Comparison of ENCODE assay signal across 10 mouse cellular contexts in genomic region chr2:156289552-156290160, GRCm38 (mm10). TPM values are rescaled to one million over a fixed set of nuclear protein-coding genes. Genes with fewer than 3 reads are reported as not detected.
A peak's percentile ranks its signal among the peaks of the same experiment; 100 is the strongest.
DNase-seq lines count a peak whose midpoint lies in the region; ATAC-seq and TF ChIP-seq lines count a peak whose summit lies in the region.
"Had no signal": no experiment of that assay in that cellular context is flagged by ENCODE, and none has a peak within 500 bp of the region (broad histone marks: within the 10 kb centered on the region; RNA-seq: fewer than 3 reads in every experiment).

No protein-coding gene starts in this region.

- no peaks in the 10 kb centered on the region for H3K9me3 ChIP-seq in midbrain, embryonic 16.5 days (replicated peaks; ENCODE audit: control insufficient read depth, low read length, poor library complexity, severe bottlenecking)

- no peak overlapping the region for H3K4me2 ChIP-seq in midbrain, embryonic 16.5 days (ENCODE audit: low read length)

- ATAC-seq in midbrain, embryonic 16.5 days = no peak

- H3K4me1 ChIP-seq in kidney, adult 2 months (ENCODE audit: control insufficient read depth, insufficient read depth, low read length) = peaks cover 16% of the 10 kb centered on the region
- H3K4me1 ChIP-seq in midbrain, embryonic 16.5 days (ENCODE audit: control insufficient read depth, insufficient read depth, low read length) = no peaks in the 10 kb centered on the region

- DNase-seq in adrenal gland, adult 2 months = peak; percentile 36
- DNase-seq in adrenal gland, postnatal 4 days (ENCODE audit: low spot score in 2 of 2) = no peak
- peak; percentile 56 for DNase-seq in kidney, adult 2 months
- no peak for DNase-seq in kidney, adult 8-10 months
- DNase-seq in Muller cell, postnatal 12 days (ENCODE audit: inconsistent ontology term) = peak; percentile 29
- peak; percentile 72 for DNase-seq in cerebellum, adult 8-10 months
- DNase-seq in gastrocnemius, postnatal 10 days = no peak
- DNase-seq: embryo, embryonic 11 days had no signal

- no peak for TF ChIP-seq POLR2A in kidney, adult 2 months (IDR thresholded peaks at IDR 0.05; ENCODE audit: low read depth, low read length)

- H3K4me3 ChIP-seq in kidney, adult 2 months (ENCODE audit: insufficient read depth, low read depth, low read length) = no peak overlapping the region
- H3K4me3 ChIP-seq in midbrain, embryonic 16.5 days (ENCODE audit: low read depth, low read length) = no peak overlapping the region
- H3K4me3 ChIP-seq: myocyte had no signal

- H3K36me3 ChIP-seq in kidney, adult 2 months (ENCODE audit: control insufficient read depth, insufficient read depth, low read length) = no peaks in the 10 kb centered on the region; the same call in 1 of the 2 replicates
- peaks cover 13% of the 10 kb centered on the region; the same call in 1 of the 2 replicates for H3K36me3 ChIP-seq in midbrain, embryonic 16.5 days (ENCODE audit: control insufficient read depth, insufficient read depth, low read length)

- no peak for TF ChIP-seq CTCF in kidney, adult 2 months (conservative IDR thresholded peaks at IDR 0.05; ENCODE audit: insufficient read depth, insufficient read length, low read depth, low read length)

- no peaks in the 10 kb centered on the region for H3K27me3 ChIP-seq in kidney, adult 2 months (replicated peaks; ENCODE audit: control insufficient read depth, insufficient read depth, low read length)
- H3K27me3 ChIP-seq in midbrain, embryonic 16.5 days (ENCODE audit: control insufficient read depth, insufficient read depth, low read depth, low read length) = no peaks in the 10 kb centered on the region

- H3K27ac ChIP-seq in kidney, adult 2 months (ENCODE audit: insufficient read depth, low read depth, low read length) = peak overlapping the region; percentile 68
- no peak overlapping the region for H3K27ac ChIP-seq in midbrain, embryonic 16.5 days (ENCODE audit: low read length)

- H3K9ac ChIP-seq in midbrain, embryonic 16.5 days (ENCODE audit: low read depth, low read length) = no peak overlapping the region

- 44% methylated on average over 2 of the region's 2 CpGs for WGBS in kidney, adult 2 months
- WGBS in midbrain, embryonic 16.5 days = 75% methylated on average over 2 of the region's 2 CpGs

RNA-seq across cellular contexts. Expression of gene Cnbd2, which starts 22.4 kb away (rescaled TPM):
- 1 to 10 TPM; 1.7 to 2.2 TPM for total RNA-seq in adrenal gland, adult 2 months (2021)
- polyA plus RNA-seq in adrenal gland, adult 2 months (2012; rRNA removed) = 0.59 and 0.65 TPM in 2 replicates
- 1 to 10 TPM; 1.6 to 2.4 TPM for total RNA-seq in adrenal gland, postnatal 4 days (2021)
- 2.5 and 2.8 TPM in 2 replicates for polyA plus RNA-seq in kidney, adult 2 months (2012; rRNA removed)
- 5.9 and 7.0 TPM in 2 replicates for polyA plus RNA-seq in midbrain, embryonic 16.5 days (2015; fragmentation: Nextera tagmentation; extraction: Ambion mirVana)
- 1 to 10 TPM; 1.5 to 1.7 TPM for total RNA-seq in gastrocnemius, postnatal 10 days (2021)

RNA-seq across cellular contexts. Expression of gene Scand1, which starts 22.8 kb away (rescaled TPM):
- 100 to 1,000 TPM; 106 to 129 TPM for total RNA-seq in adrenal gland, adult 2 months (2021)
- polyA plus RNA-seq in adrenal gland, adult 2 months (2012; rRNA removed) = 580 and 627 TPM in 2 replicates
- 100 to 1,000 TPM; 107 to 119 TPM for total RNA-seq in adrenal gland, postnatal 4 days (2021)
- 154 and 230 TPM in 2 replicates for polyA plus RNA-seq in kidney, adult 2 months (2012; rRNA removed)
- 79.3 and 82.1 TPM in 2 replicates for polyA plus RNA-seq in midbrain, embryonic 16.5 days (2015; fragmentation: Nextera tagmentation; extraction: Ambion mirVana)
- total RNA-seq in gastrocnemius, postnatal 10 days (2021) = 10 to 100 TPM; 65.9 to 66.4 TPM

Comparison
In these comparisons a context has a peak if more than half of its experiments do, and no peak if none do; other contexts are left out.
1. DNase-seq: peak in adrenal gland, adult 2 months (single experiment), kidney, adult 2 months (single experiment), Muller cell, postnatal 12 days (single experiment) and cerebellum, adult 8-10 months (single experiment); none in adrenal gland, postnatal 4 days (0 of 2), kidney, adult 8-10 months (0 of 2) and gastrocnemius, postnatal 10 days (single experiment).